Mouse (Mus musculus): ENCODE results near the gene Gm28635.

Gm28635 gene

DNA sequence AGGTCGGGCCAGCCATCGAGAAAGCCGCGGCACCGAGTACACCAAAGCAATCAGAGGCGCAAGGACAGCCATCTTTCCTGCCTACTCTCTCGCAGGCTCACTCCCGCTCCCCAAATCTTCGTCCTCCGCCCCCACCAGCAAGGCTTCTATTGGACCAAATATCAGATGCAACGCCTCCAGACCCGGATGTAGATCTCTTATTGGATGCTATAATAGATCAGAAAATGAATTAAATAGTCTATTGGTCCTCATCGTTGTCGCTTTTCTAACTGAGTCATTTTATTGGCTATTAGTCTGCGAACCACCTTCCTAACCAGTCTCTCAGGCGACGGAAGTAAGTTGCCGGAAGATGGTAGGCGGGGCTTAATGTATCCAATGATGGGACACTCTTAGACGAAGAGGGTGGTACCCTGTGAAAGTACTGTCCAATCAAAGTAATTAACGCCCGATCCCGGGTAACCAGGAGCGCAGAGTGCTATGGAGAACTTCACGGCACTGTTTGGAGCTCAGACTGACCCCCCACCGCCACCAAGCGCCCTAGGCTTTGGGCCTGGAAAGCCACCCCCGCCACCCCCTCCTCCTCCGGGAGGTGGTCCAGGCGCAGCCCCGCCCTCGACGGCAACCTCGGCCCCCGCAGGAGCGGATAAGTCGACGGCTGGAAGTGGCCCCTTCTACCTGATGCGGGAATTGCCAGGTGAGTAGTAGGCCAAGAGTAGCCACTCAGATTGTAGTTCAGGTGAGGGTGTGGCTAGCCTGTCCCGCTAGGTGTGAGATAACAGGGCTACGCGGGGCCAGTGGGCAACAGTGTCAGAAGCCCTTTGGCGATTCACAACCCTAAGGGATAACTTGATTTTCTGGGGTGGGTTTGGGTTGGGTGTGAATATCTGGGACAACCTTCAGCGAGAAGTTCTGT, at the start of gene Gm28635, which contains the start of gene Med19:
Gm28635 (minus strand) TSS at position 74 of the 913 bp plus-strand sequence.
Med19 (plus strand) TSS at position 435 of the 913 bp plus-strand sequence.
- DNase-seq (ENCODE audit: low read depth, low spot score): peak; percentile 100

DNA sequence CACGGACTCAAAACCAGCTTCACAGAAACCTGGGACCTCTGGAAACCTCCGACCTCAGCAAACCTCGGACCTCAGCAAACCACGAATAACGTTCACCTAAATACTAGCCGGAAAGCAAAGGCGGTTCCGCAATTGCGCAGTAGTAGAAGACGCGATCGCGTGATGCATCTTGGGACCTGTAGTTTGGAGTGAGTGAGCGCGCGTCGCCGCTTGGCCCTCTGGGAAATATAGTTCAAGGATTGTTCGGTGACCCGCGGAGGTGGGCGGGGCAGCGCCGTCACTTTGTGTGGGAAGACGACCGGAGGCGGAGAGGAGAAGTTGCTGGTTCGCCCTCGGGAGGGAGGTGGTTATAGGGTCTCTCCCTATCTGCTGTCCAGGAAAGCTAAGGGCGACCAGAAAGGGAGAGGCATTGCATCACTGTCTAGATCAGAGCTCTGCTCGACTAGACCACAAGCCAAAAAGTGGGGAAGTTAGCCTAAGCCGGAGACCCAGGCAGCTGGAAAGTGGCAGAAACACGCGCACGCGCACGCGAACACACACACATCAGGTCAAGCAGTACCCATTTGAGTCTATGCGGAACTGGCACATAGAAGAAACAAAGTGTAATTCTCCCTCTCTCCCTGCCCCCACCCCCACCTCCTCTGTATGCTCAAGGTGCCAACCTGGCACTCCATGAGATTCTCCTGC, 49.5 kb upstream of the Gm28635 start, which contains the start of gene Clp1:
Clp1 (minus strand) TSS at position 179 of the 687 bp plus-strand sequence.
- peak; percentile 99 for DNase-seq (ENCODE audit: low read depth, low spot score)

DNA sequence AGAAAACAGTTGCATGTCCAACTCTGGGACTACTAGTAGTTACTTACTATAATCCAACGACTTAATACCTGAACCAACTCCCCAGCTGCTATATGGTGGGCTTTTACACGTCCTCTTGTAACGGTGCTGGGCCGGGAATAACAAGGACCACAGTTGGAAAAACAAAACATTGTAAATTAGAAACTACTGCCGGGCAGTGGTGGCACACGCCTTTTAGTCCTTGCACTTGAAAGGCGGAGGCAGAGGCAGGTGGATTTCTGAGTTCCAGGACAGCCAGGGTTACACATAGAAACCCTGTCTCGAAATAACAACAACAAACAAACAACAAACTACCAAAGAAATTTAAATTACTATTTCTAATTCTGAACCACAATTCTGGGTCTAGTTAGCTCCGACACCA, 48.9 kb upstream of the Gm28635 start:
- DNase-seq (ENCODE audit: low read depth, low spot score): no peak

DNA sequence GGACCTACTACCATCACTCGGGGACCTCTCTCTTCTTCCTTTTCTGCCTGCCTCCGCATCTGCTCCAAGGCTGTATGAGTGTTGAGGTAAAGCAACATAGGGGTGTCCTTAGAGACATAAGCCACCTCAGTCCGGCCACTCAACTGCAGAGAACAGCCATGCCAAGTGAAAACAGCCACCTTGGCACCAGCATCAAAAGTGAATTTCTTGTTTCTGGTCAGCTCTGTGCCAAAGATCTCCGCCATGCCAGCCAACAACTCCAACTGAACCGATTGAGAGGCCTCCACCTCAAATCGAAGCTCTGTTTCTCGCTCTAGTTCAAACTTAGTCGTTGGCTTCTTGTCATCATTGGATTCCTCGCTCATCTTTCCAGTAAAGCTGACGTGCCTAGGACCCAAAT, 47.9 kb upstream of the Gm28635 start:
- no peak for DNase-seq (ENCODE audit: low read depth, low spot score)

DNA sequence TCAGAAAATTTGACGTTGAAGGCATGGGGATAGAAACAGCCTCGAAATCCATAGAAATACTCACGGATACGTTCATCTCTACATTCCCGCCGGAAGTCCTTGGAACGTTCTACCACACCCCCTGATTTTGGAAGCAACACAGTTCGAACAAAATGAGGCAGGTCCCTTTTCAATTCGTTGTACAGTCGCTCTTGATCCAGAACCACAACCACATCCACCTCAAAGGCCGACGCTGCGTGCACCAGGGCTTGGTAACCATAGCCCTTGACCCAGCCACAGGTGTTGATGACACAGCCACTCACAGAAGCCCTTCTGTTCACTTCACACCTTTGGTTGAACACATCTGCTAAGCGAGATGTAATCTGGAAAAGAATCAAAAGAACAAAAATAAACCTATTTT, 46.0 kb upstream of the Gm28635 start:
- no peak for DNase-seq (ENCODE audit: low read depth, low spot score)

DNA sequence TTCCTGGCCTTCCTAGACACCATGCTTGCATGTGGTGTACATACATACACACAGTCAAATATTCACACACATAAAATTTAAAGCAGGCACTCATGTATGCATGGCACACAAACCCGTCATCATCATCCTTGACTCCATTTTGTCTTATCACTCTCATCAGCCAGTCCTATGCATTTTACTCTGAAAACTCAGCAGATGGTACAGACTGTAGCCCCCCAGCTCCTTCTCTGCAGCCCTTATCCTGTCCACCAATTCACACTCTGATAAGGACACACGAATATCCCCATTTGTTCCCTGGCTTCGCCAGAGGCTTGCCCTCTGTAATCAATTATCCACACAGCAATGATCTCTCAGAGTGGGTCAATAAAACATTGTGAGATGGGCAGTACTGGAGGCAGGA, 43.3 kb upstream of the Gm28635 start:
- DNase-seq (ENCODE audit: low read depth, low spot score): no peak

DNA sequence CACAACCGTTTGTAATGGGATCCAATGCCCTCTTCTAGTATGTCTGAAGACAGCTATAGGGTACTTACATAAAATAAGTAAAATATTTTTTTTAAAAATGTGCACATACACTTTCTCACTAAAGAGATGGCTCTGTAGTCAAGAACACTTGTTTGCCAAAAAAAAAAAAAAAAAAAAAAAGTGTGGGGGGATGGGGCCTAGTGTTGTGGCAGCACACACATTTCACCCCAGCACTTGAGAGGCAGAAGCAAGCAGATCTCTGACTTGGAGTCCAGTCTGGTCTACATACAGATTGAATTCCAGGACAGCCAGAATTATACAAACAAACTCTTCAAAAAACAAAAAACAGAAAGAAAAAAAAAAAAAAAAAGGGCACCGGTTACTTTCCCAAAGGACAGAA, 42.9 kb upstream of the Gm28635 start:
- no peak for DNase-seq (ENCODE audit: low read depth, low spot score)

DNA sequence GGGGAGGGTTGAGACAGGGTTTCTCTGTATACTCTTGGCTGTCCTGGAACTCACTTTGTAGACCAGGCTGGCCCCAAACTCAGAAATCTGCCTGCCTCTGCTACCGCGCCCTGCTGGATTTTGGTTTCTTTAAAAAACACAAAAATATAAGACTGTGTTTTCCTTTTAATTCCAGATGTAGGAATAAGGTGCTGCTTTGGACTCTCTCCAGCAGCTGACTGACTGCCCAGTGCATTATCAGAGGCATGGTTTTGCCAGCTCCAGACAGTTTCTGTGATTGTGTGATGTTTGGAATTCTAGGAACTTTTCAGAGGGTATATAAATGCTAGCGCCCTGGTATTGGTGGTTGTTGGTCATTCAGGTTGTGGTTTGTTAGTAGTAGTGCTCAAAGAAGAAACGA, 39.5 kb upstream of the Gm28635 start:
- no peak for DNase-seq (ENCODE audit: low read depth, low spot score)

DNA sequence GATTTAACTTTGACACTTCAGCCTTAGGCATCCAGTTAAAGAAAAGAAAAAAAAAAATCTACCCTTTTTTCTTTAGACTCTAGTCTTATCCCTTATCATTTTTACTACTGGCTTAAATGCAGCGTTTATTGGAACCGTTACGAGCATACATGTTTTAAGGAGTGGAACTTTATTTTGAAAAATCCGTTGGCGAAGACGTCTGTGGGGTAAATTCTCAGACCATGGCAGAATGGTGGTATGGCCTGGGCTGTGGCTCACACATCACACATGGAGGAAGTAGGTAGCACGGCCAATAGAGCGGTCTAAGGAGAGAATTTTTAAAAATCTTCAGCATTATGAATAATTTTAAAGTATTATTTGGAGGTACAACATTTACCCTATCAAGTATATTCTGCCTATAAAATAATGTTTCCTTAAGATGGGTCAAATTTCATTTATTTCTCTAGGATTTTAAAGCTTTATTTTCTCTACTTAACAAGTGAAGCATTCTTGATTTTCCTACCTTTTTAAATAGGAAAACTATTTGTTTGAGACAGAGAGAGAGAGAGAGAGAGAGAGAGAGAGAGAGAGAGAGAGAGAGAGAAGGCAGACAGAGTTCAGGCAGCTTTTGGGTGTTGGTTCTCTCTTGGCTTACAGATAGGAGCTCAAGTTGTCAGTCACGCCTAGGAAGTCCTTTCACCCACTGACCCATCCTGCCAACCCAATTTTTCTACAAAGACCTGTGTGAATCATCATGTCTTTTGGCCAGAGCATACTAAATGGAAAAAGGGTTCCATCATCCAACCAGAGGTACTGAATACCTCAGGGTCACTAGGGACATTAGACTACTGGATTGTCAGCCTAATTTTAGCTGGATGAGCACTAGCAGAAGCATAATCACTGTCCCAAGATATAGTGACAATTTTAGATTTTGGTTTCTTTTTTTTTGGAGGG, 38.8 kb upstream of the Gm28635 start:
- no peak for DNase-seq (ENCODE audit: low read depth, low spot score)

DNA sequence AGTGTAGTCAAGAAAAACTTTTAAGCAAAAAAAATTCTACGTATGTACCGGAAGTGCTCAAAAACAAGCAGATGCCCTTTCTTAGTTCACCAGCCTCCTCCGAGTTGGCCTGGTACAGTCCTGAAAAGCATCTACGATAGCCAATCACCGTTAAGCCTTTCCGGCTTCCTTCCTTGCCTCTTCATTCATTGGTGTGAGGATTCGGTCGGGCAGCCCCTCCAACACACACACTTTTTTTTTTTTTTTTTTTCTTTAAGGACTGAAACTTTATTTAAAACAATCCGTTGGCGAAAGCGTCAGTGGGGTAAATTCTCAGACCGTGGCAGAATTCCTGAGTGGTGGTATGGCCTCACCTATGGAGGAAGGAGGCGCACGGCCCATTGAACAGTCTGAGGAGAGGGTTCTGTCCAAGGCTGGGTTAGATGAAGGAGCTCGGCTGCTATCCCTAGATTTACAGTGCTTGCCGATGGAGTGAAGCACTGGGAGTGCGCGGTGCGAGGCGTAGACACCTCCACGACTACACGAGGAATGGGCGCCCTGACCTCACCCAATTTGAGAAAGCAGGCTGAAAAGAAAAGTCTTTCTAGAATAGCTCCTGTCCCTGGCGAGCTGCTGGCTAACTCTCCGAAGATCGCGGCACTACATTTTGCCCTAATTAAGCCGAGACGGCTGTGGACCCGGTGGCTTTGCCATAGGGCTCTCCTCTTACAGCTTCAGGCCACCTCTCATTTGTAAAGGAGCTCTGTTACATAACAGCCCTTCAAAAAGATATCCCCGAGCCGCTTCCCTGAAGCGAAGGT, 37.9 kb upstream of the Gm28635 start:
- DNase-seq (ENCODE audit: low read depth, low spot score): peak; percentile 98

DNA sequence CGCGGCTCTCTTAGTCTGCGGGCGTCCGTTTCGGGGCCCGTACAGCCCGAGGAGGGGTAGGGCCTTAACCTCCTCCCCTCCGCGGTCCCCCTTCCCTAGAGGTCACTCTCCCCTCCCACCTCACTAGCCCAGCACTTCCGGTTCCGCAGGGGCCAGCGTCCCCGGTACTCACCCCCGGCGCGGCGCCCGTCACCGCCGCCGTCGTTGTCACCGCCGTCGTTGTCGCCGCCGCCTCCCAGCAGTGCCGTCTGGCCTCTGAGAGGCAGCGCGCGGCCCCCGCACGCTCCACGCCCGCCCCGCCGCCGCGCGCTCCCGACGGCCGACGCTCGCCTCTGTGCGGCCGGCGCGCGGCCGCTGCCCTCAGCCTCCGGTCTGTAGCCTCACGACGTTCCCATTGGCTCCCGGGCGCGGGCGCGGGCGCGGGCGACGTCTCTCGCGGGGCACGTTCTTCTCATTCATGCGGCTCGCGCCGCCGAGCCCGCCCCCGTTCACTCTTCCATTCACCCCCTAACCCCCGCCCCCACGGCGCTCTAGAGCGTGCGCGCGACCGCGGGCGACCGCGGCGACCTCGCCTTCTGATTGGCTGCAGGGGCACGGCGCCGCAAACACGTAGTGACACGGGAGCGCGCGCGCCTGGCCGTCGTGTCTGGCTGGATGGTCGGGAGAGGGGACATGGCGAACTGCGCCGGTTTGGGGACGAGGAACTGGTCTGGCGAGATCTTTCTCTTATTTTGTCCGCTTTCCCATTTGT, 37.1 kb upstream of the Gm28635 start, which contains the start of gene Zdhhc5:
Zdhhc5 (minus strand) TSS at position 370 of the 751 bp plus-strand sequence.
- DNase-seq (ENCODE audit: low read depth, low spot score): peak; percentile 98

DNA sequence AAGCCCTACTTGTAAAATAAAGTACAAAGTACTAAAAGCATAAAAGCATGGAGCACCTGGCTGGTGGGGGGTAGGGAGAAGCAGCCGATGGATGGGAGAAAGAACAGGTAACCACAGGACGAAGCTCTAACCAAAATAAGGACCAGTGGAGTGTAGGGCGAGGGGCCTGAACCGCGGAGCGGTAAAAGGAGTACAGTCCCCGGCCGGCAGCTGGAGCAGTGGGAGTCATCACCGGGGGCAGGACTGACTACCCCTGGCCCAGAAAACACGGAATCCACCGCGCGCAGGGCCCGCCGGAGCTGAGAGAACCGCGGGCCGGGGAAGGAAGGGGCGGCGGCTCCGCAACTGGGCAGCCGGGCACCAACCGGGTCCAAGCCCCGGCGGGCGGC, 36.6 kb upstream of the Gm28635 start:
- peak; percentile 14 for DNase-seq (ENCODE audit: low read depth, low spot score)

DNA sequence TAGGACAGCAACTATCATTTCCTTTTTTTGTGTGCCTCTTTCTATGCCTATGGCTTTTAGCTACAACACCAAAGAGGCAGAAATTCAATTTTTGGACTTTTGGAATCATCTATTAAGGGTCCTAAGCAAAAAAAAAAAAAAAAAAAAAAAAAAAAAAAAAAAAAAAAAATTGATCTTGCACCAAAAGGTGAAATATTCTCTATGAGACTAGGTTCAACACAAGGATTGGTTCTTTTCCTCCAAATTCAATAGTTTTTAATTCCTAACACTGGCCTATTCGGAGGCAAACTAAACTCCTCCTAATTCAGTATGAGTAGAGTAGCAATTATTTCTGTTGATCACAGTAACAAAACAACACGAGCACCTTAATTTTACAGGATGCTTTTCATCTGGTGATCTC, 34.1 kb upstream of the Gm28635 start:
- DNase-seq (ENCODE audit: low read depth, low spot score): no peak

DNA sequence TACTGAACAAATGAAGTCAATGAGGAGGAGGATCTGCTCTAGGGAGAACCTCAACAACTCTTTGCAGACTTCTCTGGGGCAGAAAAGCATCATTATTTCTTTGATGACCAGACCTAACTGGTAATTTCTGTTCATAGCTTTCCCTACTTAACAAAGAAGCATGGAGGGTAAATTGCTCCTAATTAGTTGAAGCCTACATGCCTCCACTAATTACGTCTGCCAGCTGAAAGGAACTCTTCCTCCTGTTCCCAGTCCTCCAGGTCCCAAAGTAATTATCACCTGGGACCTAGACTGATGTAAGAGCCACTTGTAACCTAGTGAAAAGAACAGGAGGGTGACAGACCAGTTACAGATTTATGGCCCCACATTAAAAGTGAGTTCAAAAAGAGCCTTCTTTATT, 29.7 kb upstream of the Gm28635 start:
- no peak for DNase-seq (ENCODE audit: low read depth, low spot score)

DNA sequence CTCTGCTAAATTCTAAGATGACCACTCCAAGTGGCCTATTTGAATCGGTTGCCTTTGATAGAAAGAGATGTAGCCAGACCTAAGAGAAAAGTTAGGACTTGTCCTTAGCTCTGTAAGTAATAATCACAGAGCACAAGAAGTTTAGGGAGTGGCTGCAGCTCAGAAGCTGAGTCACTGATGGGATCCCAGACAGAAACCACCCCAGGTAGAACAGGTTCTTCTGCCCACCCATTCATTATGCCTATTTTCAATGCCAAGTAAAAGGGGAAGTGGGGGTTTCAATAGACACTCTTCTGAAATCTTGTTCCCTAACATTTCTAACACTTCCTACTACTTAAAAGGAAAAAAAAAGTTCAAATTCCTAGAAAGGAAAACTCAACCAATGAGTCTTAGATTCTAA, 27.5 kb upstream of the Gm28635 start:
- no peak for DNase-seq (ENCODE audit: low read depth, low spot score)

DNA sequence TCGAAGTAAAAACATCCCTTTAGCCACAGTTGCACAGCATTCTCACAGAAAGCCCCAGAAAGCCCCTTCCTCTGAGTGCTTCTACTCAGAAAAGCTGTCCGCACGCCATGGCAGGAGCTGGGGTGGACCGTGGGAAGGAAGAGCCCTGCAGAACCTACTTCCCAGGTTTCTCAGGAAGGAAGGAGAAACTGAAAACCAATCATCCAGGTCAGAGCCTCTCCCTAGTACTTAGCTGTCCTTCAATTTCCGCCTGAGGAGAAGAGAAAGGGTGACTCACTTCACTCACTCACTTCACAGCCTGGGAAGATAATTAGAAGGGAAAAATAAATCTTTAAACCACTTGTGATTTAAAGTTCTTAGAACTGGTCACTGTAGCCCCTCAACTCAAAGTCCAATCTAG, 26.5 kb upstream of the Gm28635 start:
- no peak for DNase-seq (ENCODE audit: low read depth, low spot score)

DNA sequence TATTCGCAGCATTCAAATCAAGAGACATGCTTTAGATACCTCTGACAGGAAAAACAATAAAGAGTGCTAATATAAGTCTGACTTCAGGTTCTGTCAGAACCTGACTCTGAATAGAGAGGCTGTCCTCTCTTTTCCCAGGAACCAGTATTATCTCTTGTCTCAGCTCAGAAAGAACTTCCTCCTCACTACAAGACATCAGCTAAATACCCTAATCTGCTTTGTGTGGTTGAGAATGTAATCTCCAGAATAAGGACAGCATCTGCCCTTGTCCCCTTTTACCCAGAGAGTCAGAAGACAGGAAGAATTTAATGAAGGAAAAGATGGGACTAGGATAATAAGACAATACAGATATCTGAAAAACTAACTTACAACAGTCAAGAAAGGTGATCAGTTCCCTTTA, 25.7 kb upstream of the Gm28635 start:
- DNase-seq (ENCODE audit: low read depth, low spot score): no peak

DNA sequence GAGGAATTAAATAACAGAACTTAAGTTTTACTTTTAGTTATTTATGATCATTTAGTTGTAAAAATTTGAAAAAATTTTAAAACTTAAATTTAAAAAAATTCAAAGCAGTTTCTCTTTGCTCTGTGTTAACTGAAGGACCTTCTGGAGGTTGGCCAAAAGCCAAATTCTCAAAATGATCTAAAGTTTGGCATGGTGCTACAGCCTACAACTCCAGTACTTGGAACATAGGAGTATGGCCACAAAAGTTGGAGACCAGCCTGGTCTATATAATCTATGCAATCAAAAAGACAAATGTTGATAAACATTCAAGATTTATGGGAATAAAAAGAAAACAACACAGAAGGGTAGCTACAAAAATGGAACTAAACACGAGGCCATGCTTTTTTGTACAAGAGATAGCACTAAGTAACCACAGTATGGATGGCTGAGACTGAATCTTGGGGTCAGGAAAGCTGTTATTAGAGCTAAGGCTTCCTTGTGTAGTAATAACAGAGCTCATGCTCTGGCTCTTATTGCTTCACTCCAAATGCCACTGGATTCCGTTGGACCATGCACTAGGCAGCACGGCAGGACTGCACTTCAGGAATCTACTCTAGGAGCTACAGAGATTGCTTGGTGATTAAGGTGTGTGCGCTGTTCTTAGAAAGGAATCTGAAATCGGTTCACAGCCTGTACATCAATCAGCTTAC, 17.3 kb upstream of the Gm28635 start:
- no peak for DNase-seq (ENCODE audit: low read depth, low spot score)

DNA sequence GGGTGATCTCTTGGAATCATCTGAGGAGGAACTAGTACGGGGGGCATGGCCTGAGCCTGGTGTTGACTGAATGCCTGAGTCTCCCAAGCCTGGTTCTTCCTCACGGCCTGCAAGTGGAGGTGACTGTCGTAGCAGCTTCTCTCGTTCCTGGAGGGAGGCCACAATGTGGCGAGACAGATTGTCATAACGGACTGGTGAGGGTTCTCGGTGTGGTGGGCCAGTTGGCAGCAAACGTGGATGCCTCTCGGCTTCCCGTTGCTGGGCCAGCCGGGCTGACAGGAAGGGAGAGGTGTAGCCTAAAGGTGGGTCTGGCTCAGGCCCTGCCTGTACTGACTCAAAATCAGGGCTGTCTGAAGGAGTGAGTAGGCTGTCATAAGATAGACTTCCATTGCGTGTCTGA, 12.2 kb upstream of the Gm28635 start:
- no peak for DNase-seq (ENCODE audit: low read depth, low spot score)

Measured in ES-CJ7 (cell line).